Mouse (Mus musculus): Measurements from ENCODE around the gene Zeb2.

- TF ChIP-seq FOSL1 (IDR thresholded peaks at IDR 0.05; ENCODE audit: insufficient read depth, low read length, poor library complexity, severe bottlenecking) (no peak), CTCF (IDR thresholded peaks at IDR 0.05; ENCODE audit: control insufficient read depth, insufficient read depth, insufficient read length) (no peak), MAX (IDR thresholded peaks at IDR 0.05) (no peak), CEBPB (IDR thresholded peaks at IDR 0.05; ENCODE audit: low read depth) (no peak)
Measured at GRCm38 (mm10) chr2:45058183-45058582, 59.0 kb downstream of the Zeb2 start.

All from C2C12 (cell line).